Mouse (Mus musculus) frontal cortex, adult (tissue): ENCODE measurements around the gene Tm9sf2.
"Not testable (repeated sequence)": the region's sequence is repeated elsewhere in the genome, so short reads cannot be mapped to it uniquely, and the experiment has no call there.

Experiments used
- ATAC-seq: cut with Nextera tagmentation; 2 replicates; pipeline ENCODE4 v1.9.2; 2017; ENCODE audit warnings: mild to moderate bottlenecking, moderate library complexity, mixed read lengths; ENCODE audit not compliant: low TSS enrichment

Tm9sf2 gene

GRCm38 (mm10) chr14:122099584-122099983 lies 7.3 kb upstream of the Tm9sf2 start:
- ATAC-seq = no peak

- not testable (repeated sequence) for ATAC-seq
Measured at GRCm38 (mm10) chr14:122101890-122102289, 4.9 kb upstream of the Tm9sf2 start.

GRCm38 (mm10) chr14:122104881-122105280 lies 2.0 kb upstream of the Tm9sf2 start:
- peak; percentile 88 for ATAC-seq

GRCm38 (mm10) chr14:122105391-122106285 lies 1.2 kb upstream of the Tm9sf2 start:
- ATAC-seq = peak; percentile 1; the same call in 1 of the 2 replicates

- no peak for ATAC-seq
Measured at GRCm38 (mm10) chr14:122107481-122108214, 810 bp downstream of the Tm9sf2 start.

GRCm38 (mm10) chr14:122111681-122112080 lies 4.8 kb downstream of the Tm9sf2 start:
- ATAC-seq = no peak; the same call in 1 of the 2 replicates

GRCm38 (mm10) chr14:122112311-122112710 lies 5.5 kb downstream of the Tm9sf2 start:
- no peak for ATAC-seq

- no peak for ATAC-seq
Measured at GRCm38 (mm10) chr14:122116200-122116599, 9.4 kb downstream of the Tm9sf2 start.

- peak; percentile 79 for ATAC-seq
Measured at GRCm38 (mm10) chr14:122130111-122130797, 23.4 kb downstream of the Tm9sf2 start.

GRCm38 (mm10) chr14:122131644-122132043 lies 24.8 kb downstream of the Tm9sf2 start:
- no peak for ATAC-seq

- ATAC-seq = no peak
Measured at GRCm38 (mm10) chr14:122136368-122136928, 29.6 kb downstream of the Tm9sf2 start.

GRCm38 (mm10) chr14:122137234-122137633 lies 30.4 kb downstream of the Tm9sf2 start:
- no peak for ATAC-seq

- no peak for ATAC-seq
Measured at GRCm38 (mm10) chr14:122140126-122140525, 33.3 kb downstream of the Tm9sf2 start.

- ATAC-seq = no peak
Measured at GRCm38 (mm10) chr14:122143585-122144269, 36.9 kb downstream of the Tm9sf2 start.

GRCm38 (mm10) chr14:122145374-122145773 lies 38.5 kb downstream of the Tm9sf2 start:
- ATAC-seq = no peak

GRCm38 (mm10) chr14:122150616-122151015 lies 43.8 kb downstream of the Tm9sf2 start:
- ATAC-seq = no peak

- ATAC-seq = no peak
Measured at GRCm38 (mm10) chr14:122157738-122158137, 50.9 kb downstream of the Tm9sf2 start.

GRCm38 (mm10) chr14:122160916-122161315 lies 54.1 kb downstream of the Tm9sf2 start:
- no peak for ATAC-seq

- no peak; the same call in 1 of the 2 replicates for ATAC-seq
Measured at GRCm38 (mm10) chr14:122168912-122169311, 62.1 kb downstream of the Tm9sf2 start.

GRCm38 (mm10) chr14:122170202-122170781 lies 63.5 kb downstream of the Tm9sf2 start:
- ATAC-seq = no peak

- ATAC-seq = no peak
Measured at GRCm38 (mm10) chr14:122171031-122171430, 64.2 kb downstream of the Tm9sf2 start.
